Mouse (Mus musculus) liver, embryonic 11.5 days (tissue): Measurements from ENCODE around the gene 5430419D17Rik. TPM values are rescaled to one million over a fixed set of nuclear protein-coding genes. Genes with fewer than 3 reads are reported as not detected.

Source experiments
- ATAC-seq: fragments of 200-750 bp; cut with Nextera tagmentation; replicated peaks from 2 replicates; pipeline ENCODE4 v1.8.0; 2017; ENCODE audit warnings: moderate number of reproducible peaks, mild to moderate bottlenecking, moderate TSS enrichment, moderate library complexity; ENCODE audit not compliant: low FRiP score
- DNase-seq: peaks from one replicate; pipeline ENCODE4 v3.0.0-alpha.2; 2017; ENCODE audit warnings: low spot score
- H3K27ac ChIP-seq: fragments of 300-500 bp; sonication (generic); 2 replicates; pipeline ENCODE4 v1.5.1; 2014; ENCODE audit warnings: mild to moderate bottlenecking, low read depth, low read length, control low read depth
- H3K27me3 ChIP-seq: fragments of 300-500 bp; sonication (generic); replicated peaks from 2 replicates; pipeline ENCODE4 v1.6.1; 2014; ENCODE audit warnings: low read length, mixed read lengths; ENCODE audit not compliant: control insufficient read depth, insufficient read depth
- H3K36me3 ChIP-seq: fragments of 300-500 bp; sonication (generic); 2 replicates; pipeline ENCODE4 v1.6.1; 2014; ENCODE audit warnings: mild to moderate bottlenecking, low read length, moderate library complexity, mixed read lengths; ENCODE audit not compliant: control insufficient read depth, insufficient read depth
- H3K4me1 ChIP-seq: fragments of 300-500 bp; sonication (generic); replicated peaks from 2 replicates; pipeline ENCODE4 v1.6.1; 2014; ENCODE audit warnings: low read length, mixed read lengths; ENCODE audit not compliant: control insufficient read depth, insufficient read depth
- H3K4me2 ChIP-seq: fragments of 300-500 bp; sonication (generic); 2 replicates; pipeline ENCODE4 v1.6.1; 2014; ENCODE audit warnings: mild to moderate bottlenecking, control low read depth, moderate library complexity
- H3K4me3 ChIP-seq: fragments of 300-500 bp; sonication (generic); 2 replicates; pipeline ENCODE4 v1.5.1; 2014; ENCODE audit warnings: low read depth, low read length, control low read depth
- H3K9ac ChIP-seq: fragments of 300-500 bp; sonication (generic); 2 replicates; pipeline ENCODE4 v1.6.1; 2014; ENCODE audit warnings: low read depth, low read length, control low read depth
- H3K9me3 ChIP-seq: fragments of 300-500 bp; sonication (generic); 2 replicates; pipeline ENCODE4 v1.6.1; 2016; ENCODE audit warnings: low read length, inconsistent platforms, mixed read lengths; ENCODE audit not compliant: control insufficient read depth
- WGBS: fragments of 180-500 bp; shearing (Covaris S2); extraction: QIAGEN DNeasy Blood & Tissue Kit; methylation state at CpG from one replicate; pipeline ENCODE4 v1.1.7; 2014; 5-methylcytosine and 5-hydroxymethylcytosine counted together
- polyA plus RNA-seq: library from polyadenylated mRNA; unstranded; fragments of >200 nt; fragmentation: Nextera tagmentation; extraction: Ambion mirVana; gene quantifications from 2 replicates; pipeline ENCODE4 v1.2.1, GENCODE M21; 2014

Gene 5430419D17Rik
- polyA plus RNA-seq, result not detected in 2 replicates

DNA sequence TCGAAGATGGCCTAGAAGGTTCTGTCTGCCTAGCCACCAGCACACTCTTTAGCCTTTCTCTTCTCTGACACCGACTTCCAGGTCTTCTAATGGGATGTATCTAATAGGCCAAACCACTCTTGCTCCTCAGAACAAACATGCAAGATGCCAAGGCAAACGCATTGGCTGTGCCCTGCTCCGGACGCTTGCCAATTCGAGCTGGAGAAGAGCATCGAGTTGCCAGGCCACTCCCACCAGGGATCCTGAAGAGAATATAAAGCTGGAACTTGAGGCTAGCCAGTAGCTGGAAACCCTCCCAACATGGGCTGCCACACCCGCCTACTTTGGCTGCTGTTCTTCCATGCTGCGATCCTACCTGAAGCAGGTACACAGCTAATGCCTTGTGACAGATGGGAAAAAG lies at the start of gene 5430419D17Rik:
Gene 5430419D17Rik, plus strand, starts transcription at position 282 of the 400 bp plus-strand sequence.
- Histone ChIP-seq H3K27me3 (no peaks in the 10 kb centered on the region), H3K4me2 (no peak within 1 kb of the TSS), H3K36me3 (no peaks in the 10 kb centered on the region), H3K9me3 (no peaks in the 10 kb centered on the region), H3K4me1 (no peaks in the 10 kb centered on the region), H3K27ac (no peak within 1 kb of the TSS), H3K4me3 (no peak within 1 kb of the TSS), H3K9ac (no peak within 1 kb of the TSS)
- ATAC-seq, result no peak
- WGBS, result 82% methylated on average over 9 of the region's 9 CpGs
- DNase-seq, result no peak

DNA sequence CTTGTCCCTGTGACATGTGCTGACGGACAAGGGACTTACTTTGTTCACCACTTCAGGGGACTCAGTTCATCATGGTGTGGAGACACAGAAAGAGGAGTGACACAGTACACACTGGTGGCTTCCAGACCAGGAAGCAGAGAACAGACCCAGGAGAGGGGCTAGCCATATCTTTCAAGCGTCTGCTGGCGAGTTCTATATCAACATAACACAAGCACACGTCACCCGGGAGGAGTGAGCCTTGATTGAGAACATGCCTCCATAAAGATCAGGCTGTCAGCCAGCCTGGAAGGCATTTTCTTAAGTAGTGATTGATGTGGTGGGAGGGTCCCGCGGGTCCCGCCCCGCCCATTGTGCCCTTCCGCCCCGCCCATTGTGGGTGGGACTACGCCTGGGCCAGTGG lies 44.2 kb upstream of the 5430419D17Rik start:
- Histone ChIP-seq H3K4me2 (no peak overlapping the region), H3K27ac (no peak overlapping the region), H3K4me1 (no peaks in the 10 kb centered on the region), H3K27me3 (no peaks in the 10 kb centered on the region), H3K4me3 (no peak overlapping the region), H3K9ac (no peak overlapping the region), H3K36me3 (no peaks in the 10 kb centered on the region), H3K9me3 (no peaks in the 10 kb centered on the region)
- no peak for ATAC-seq
- DNase-seq, result no peak
- WGBS, result 61% methylated on average over 12 of the region's 12 CpGs

DNA sequence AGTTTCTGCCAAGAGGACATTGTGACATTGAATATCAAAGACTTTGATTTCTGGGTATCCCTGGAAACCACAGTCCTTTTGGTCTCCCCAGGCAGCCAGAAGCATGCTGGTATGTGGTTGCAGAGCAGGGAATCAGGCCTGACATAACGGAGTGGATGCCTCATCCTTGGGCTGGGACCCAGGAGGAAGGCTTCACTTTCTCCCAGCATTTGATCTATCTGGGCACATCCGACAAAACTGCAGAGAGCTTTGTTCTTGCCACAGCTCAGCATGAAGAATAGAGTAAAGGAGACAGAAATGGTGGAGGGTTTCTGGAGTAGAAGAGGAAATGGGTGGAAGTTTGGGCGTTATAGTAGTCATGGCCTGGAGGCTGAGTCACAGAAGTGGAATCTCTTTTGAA lies 41.0 kb upstream of the 5430419D17Rik start:
- Histone ChIP-seq H3K4me3 (no peak overlapping the region), H3K9me3 (no peaks in the 10 kb centered on the region), H3K36me3 (no peaks in the 10 kb centered on the region), H3K4me2 (no peak overlapping the region), H3K4me1 (no peaks in the 10 kb centered on the region), H3K27ac (no peak overlapping the region), H3K9ac (no peak overlapping the region), H3K27me3 (no peaks in the 10 kb centered on the region)
- 59% methylated on average over 3 of the region's 3 CpGs for WGBS
- DNase-seq, result no peak
- ATAC-seq, result no peak

DNA sequence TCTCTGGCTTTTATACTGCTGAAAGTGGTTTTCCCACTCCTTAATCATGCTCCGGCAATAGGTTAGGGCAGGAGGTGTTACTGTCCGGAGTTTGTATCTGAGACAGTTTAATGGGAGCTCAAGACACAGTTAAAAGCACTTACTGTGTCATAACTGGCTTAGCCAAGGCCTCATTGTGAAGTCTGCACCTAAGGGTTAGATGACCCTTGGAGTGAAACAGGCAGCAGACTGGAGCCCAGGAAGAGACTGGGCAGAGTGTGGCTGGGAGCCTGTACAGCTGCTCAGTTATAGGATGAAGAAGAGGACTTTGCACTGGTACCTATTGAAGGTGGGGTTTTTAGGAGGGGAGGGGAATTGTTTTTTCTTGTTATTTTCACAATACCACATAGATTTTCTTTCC lies 28.0 kb upstream of the 5430419D17Rik start, which contains the start of gene 4933402N03Rik:
Gene 4933402N03Rik, minus strand, starts transcription at position 101 of the 400 bp plus-strand sequence.
- Histone ChIP-seq H3K27me3 (no peaks in the 10 kb centered on the region), H3K4me2 (no peak within 1 kb of the TSS), H3K27ac (no peak within 1 kb of the TSS), H3K9ac (no peak within 1 kb of the TSS), H3K4me3 (no peak within 1 kb of the TSS), H3K9me3 (no peaks in the 10 kb centered on the region), H3K4me1 (no peaks in the 10 kb centered on the region), H3K36me3 (no peaks in the 10 kb centered on the region)
- ATAC-seq (no peak), DNase-seq (no peak)
- WGBS, result 79% methylated on average over 2 of the region's 2 CpGs

DNA sequence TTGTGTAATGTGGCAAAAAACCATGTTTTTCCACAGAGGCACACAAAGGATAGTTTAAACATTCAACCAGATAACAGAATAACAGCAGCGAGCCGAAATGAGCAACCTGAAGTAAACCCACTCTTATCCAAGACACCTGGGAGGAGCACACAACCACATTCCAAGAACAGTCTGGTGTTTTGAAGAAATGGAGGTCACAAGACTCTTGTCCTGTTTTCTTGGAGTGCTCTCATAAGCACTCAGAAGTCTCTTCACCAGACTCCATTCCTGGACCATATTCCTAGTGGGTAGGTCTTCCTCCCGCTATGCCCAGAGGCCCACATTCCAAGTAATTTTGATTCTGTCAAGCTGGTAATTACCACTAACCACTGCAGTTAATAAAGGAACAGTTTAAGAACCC lies 24.0 kb upstream of the 5430419D17Rik start:
- Histone ChIP-seq H3K9me3 (no peaks in the 10 kb centered on the region), H3K4me3 (no peak overlapping the region), H3K4me1 (no peaks in the 10 kb centered on the region), H3K27me3 (no peaks in the 10 kb centered on the region), H3K27ac (no peak overlapping the region), H3K36me3 (no peaks in the 10 kb centered on the region), H3K4me2 (no peak overlapping the region), H3K9ac (no peak overlapping the region)
- DNase-seq (no peak), ATAC-seq (no peak)
- 78% methylated on average over 3 of the region's 3 CpGs for WGBS

DNA sequence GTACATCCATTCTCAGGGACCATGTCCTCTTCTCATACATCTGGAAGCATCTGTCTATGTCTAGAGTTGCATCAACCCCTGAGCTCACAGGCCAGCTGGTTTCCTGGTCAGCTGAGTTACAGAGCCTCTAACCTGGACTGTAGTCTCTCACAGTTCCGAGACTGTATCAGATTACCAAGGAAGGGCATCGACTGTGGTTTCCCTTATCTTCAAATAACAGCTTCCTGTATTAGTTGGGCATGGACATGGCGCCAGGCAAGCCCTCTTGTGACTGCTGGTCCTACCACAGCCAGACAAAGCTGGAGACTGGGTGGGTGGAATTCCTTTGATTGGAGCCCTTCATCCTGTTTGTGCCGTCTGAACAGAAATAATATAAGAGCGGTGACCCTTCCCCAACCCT lies 21.2 kb upstream of the 5430419D17Rik start:
- no peaks in the 10 kb centered on the region for H3K9me3 ChIP-seq
- H3K36me3 ChIP-seq, result no peaks in the 10 kb centered on the region
- H3K4me1 ChIP-seq, result no peaks in the 10 kb centered on the region
- no peak overlapping the region for H3K4me2 ChIP-seq
- no peak overlapping the region for H3K27ac ChIP-seq
- no peaks in the 10 kb centered on the region for H3K27me3 ChIP-seq
- 48% methylated on average over 5 of the region's 5 CpGs for whole genome bisulfite sequencing
- no peak for ATAC-seq
- no peak overlapping the region for H3K9ac ChIP-seq
- no peak overlapping the region for H3K4me3 ChIP-seq
- no peak for DNase-seq

DNA sequence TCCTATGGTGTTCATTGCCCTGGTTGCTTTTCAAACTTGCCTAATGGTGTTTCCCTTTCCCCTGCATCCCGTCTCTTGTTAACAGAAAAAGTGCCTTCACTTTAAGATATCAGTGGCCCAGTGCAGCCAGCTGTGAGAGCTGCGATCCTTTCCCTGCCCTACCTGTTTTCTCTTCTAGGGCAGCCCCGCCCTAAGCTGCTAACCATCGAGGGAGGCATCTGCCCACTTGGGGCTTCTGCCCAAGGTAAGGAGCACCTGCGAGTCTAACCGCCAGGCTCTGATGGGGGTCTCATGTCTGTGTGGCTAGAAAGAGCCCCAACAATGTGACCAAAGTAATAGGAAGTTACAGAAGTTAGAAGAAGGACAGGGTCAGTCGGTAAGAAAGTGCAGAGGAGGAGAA lies 12.0 kb upstream of the 5430419D17Rik start:
- DNase-seq (no peak), ATAC-seq (no peak)
- Histone ChIP-seq H3K9me3 (no peaks in the 10 kb centered on the region), H3K4me2 (no peak overlapping the region), H3K27me3 (no peaks in the 10 kb centered on the region), H3K36me3 (no peaks in the 10 kb centered on the region), H3K27ac (no peak overlapping the region), H3K4me3 (no peak overlapping the region), H3K4me1 (no peaks in the 10 kb centered on the region), H3K9ac (no peak overlapping the region)
- 61% methylated on average over 7 of the region's 7 CpGs for WGBS

DNA sequence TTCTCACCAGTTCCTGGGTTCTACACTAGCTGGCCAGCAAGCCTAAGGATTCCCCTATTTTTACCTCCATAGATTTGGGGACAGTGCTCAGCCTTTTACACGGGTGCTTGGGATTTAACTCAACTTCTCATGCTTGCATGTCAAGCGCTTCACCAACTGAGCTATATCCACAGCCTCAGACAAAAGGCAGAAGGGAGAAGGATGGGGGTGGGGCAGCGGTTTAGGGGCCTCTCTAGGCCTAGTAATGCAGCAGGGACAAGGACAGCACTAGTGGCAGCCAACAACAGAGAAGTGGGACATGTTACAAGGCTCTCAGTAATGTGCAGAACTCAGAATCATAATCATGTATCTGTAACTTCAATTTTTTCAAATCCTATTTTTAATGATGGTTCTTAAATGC lies 6.4 kb upstream of the 5430419D17Rik start:
- WGBS, result 74% methylated on average over 3 of the region's 3 CpGs

DNA sequence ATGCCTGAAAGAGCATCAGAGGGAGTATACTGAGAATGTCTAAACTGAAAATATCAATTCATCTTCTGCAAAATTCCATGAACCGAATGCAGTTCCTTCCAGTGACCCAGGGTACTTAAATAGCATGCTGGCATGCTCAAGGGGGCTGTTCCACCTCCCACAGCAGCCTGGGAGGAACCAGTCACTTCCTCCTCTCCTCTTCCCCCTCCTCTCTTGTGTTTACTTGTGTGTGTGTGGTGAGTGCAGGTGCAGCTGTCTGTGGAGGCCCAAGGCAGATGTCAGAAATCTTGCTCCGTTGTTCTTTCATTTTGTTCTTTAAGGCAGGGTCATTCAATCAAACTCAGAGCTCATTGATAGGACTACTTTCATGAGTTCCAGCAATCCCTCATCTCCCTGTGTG lies 5.1 kb upstream of the 5430419D17Rik start:
- H3K9ac ChIP-seq, result no peak overlapping the region
- no peak overlapping the region for H3K27ac ChIP-seq
- no peaks in the 10 kb centered on the region for H3K27me3 ChIP-seq
- no peak overlapping the region for H3K4me3 ChIP-seq
- WGBS, result 43% methylated on average over 2 of the region's 2 CpGs
- no peak for DNase-seq
- no peaks in the 10 kb centered on the region for H3K9me3 ChIP-seq
- no peaks in the 10 kb centered on the region for H3K36me3 ChIP-seq
- ATAC-seq, result no peak
- H3K4me2 ChIP-seq, result no peak overlapping the region
- H3K4me1 ChIP-seq, result no peaks in the 10 kb centered on the region

More for the DNA sequence above, 6.4 kb upstream of the 5430419D17Rik start:
- no peak overlapping the region for H3K4me3 ChIP-seq
- H3K9ac ChIP-seq, result no peak overlapping the region
- no peak for ATAC-seq
- no peaks in the 10 kb centered on the region for H3K4me1 ChIP-seq
- H3K27me3 ChIP-seq, result no peaks in the 10 kb centered on the region
- no peak overlapping the region for H3K27ac ChIP-seq
- no peak for DNase-seq
- H3K36me3 ChIP-seq, result no peaks in the 10 kb centered on the region
- H3K4me2 ChIP-seq, result no peak overlapping the region
- H3K9me3 ChIP-seq, result no peaks in the 10 kb centered on the region
